Mouse (Mus musculus) left cerebral cortex, adult 2 months (tissue): ENCODE measurements around the gene Cyp39a1. TPM values are rescaled to one million over a fixed set of nuclear protein-coding genes. Genes with fewer than 3 reads are reported as not detected.

Experiments
- DNase-seq, 2 experiments: peaks; one replicate each; pipeline ENCODE4 v3.0.0; 2021 to 2022; ENCODE audit warnings: low spot score in 2 of 2, mixed read lengths in 1 of 2; ENCODE audit errors: extremely low spot score in 1 of 2
- H3K27ac ChIP-seq: fragments of 200-600 bp; 2 replicates; pipeline ENCODE4 v1.8.1; 2022
- H3K4me3 ChIP-seq: fragments of 200-600 bp; 2 replicates; pipeline ENCODE4 v1.8.1; 2022
- CTCF ChIP-seq: fragments of 200-600 bp; IDR thresholded peaks from 2 replicates; pipeline ENCODE4 v1.8.1; 2022; ENCODE audit warnings: antibody characterized with exemption, mild to moderate bottlenecking, moderate library complexity
- intact Hi-C: fragments of 180-260 bp; cut with DNase I; formaldehyde crosslinking; loops from one replicate; pipeline ENCODE4 v1.15.1; 2025
- total RNA-seq, 2 experiments: library from RNA; stranded (reverse); gene quantifications; 2 replicates each; pipeline ENCODE4 v1.2.3; 2021

Cyp39a1 gene
- total RNA-seq, 2 experiments from 2014 or later = 2.0 to 3.6 TPM

DNA sequence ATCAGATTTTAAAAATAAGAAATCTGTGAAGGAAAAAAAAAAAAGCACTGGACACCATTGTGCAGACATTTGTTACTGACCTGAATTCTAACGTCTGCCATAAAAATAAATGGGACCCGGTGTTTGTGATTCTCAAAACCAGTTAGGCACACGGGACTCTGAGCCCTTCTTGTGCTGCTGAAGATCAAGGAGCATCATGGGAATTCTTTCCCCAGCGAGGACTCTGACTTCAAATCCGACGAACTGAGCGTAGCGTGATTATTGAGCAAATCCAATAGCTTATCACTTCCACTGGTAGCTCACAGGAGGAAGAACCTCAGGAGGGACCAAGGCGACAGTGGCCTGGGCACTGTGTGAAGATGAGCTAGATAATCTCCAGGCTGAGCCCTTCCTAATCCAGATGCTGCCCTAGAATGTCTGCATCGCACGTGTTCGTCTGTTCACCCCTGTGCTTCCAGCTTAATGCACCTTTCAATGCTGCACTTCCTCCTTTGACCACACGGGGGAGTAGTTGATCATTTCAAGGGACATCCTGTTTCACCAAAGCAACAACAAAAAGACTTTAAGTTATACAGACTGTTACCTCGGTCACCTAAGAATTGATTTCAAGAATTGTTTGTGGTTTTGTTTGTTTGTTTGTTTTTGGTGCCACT is 31.9 kb downstream of the Cyp39a1 start:
- intact Hi-C loops = loop anchor here (1.0 kb wide), 2 partner anchors 170 to 431 kb away; no protein-coding TSS in a partner anchor
- H3K4me3 ChIP-seq = no peak overlapping the region
- DNase-seq = peak; percentile 70 to 85
- no peak overlapping the region for H3K27ac ChIP-seq
- peak; percentile 88 for TF ChIP-seq CTCF

DNA sequence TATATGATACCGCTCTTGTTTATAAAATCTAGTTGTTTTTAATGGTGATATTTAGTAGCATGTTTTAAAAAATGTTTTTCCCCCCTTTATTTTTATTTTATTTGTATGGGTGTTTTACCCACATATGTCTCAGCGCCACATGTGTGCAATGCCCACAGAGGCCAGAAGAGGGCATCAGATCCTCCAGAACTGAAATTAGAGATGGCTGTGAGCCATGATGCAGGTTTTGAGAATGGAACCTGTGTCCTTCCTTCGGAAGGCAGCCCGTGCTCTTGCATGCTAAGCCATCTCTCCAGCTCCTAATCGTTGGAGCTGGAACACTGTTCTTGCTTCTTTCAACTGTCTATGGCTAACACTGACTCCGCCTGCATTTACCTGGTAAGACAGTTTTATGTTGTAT is 33.8 kb downstream of the Cyp39a1 start:
- no peak overlapping the region; the same call in 1 of the 2 replicates for H3K27ac ChIP-seq
- peak; percentile 42 to 71 for DNase-seq
- 0 out of 2 replicates have a peak overlapping the region, but pooled peaks have one; percentile 2 for H3K4me3 ChIP-seq
- intact Hi-C loops = loop anchor here (2.0 to 5.0 kb wide), 2 partner anchors 100 to 336 kb away; partner anchors contain the start of gene Rcan2
- peak; percentile 84 for TF ChIP-seq CTCF

DNA sequence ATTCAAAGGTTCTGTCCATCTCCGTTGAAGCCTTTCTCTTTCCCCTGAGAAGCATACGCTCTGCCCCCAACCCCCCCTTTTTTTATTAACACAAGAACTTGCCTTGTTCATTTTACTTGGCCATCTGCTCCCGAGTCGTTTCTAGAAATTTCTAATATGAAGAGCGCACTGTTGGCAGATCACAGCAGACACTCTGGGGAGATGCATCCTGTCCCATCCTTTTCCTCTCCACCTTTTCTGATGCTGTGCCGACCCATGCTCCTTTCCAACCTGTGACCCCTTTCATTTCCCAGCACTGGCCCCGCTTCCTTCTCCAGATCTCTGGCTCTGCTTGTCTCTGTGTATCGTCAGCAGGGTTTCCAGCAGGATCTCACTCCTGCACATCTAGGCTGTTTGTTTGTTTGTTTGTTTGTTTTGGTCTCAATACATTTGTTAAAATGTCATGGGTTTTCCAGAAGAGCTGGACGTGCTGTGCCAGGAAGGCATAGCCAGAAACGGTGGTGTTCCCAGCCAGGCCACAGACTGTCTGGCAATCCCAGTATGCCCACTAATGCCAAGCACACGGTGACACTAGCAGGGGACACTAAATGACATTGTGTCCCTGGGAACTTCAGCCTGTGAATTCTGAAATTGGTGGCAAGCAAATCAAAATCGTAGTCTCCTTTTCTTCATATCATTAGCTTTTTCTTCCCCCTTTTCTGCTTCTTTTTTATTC is 37.1 kb downstream of the Cyp39a1 start:
- DNase-seq = no peak
- H3K4me3 ChIP-seq = no peak overlapping the region
- intact Hi-C loops = loop anchor here (5.0 kb wide), 1 partner anchor 333 kb away; no protein-coding TSS in a partner anchor
- TF ChIP-seq CTCF = no peak
- no peak overlapping the region for H3K27ac ChIP-seq

DNA sequence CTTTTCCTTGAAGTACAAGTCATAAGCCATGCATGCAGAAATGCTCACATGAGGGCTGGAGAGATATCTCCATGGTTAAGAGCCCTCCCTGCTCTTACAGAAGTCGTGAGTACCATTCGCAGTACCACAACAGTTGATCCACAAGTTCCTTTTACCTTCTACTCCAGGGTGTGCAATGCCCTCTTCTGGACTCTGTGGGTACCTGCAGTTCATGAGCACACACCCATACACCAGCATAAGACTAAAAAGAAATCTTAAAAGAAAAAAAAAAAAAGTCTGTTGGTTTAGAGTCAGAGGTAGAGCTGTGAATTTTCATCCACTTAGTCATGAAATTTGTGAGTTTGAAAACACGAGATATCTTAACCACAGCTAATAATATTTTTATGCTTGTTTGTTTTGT is 39.5 kb downstream of the Cyp39a1 start:
- no peak for DNase-seq
- H3K4me3 ChIP-seq = no peak overlapping the region
- no peak overlapping the region for H3K27ac ChIP-seq
- intact Hi-C loops = no loop called here
- no peak for TF ChIP-seq CTCF

DNA sequence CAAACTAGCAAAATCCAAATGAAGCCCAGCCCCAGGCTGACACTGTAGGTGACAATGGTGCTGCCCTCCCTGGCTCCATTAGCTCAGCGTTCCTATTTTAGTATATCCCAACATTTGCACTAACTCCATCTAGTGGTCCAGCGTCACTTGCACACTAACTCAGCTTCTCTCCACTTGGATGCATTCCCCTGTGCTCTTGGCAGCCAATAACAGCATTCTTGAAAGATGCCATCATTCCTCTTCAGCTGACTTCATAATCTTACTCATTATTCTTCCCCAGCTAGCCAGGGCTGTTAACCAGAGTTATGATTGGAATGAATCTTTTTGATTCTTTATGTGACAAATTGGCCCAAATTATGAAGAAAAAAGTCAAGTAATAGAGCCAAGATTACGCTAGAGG is 40.0 kb downstream of the Cyp39a1 start:
- no peak overlapping the region for H3K27ac ChIP-seq
- TF ChIP-seq CTCF = no peak; the same call in 1 of the 2 replicates
- H3K4me3 ChIP-seq = no peak overlapping the region
- intact Hi-C loops = no loop called here
- no peak for DNase-seq

DNA sequence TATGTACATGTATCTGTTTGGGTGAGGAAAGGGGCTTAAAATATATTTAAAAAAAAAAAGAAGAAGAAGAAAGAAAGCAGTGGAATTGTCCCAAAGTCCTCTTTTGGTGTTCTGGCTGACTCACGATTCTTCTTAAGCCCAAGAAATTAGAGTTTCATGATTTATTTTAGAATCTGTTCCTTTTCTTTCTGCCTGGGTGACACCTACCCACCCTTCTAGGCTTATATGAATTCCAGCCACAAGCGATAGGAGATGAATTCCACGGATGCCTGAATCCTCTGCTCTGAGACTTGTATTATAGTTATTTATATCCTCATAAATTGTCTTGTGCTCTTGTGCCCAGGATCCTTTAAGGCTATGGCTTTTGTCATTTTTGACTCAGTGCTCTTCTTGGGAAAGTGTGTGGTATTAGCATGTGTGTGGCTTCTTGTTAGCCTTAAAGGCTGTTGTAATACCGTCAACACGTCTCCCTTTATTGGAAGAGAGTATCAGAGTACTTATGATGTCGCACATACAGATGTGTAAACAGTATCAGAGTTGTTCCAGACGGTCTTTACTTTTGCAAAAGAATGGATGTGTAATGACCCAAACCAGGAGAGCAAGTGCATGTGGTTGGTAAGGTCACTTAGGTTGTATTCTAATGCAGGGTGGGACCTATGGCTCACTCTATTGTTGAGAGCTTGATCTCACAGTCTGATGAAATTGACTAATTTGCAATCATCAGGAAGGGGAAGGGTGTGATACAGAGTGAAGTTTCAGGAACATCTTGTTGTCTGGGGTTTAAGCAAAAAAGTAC is 44.5 kb downstream of the Cyp39a1 start:
- TF ChIP-seq CTCF = no peak
- intact Hi-C loops = no loop called here
- no peak overlapping the region for H3K4me3 ChIP-seq
- peak overlapping the region; percentile 24 for H3K27ac ChIP-seq
- DNase-seq = no peak

DNA sequence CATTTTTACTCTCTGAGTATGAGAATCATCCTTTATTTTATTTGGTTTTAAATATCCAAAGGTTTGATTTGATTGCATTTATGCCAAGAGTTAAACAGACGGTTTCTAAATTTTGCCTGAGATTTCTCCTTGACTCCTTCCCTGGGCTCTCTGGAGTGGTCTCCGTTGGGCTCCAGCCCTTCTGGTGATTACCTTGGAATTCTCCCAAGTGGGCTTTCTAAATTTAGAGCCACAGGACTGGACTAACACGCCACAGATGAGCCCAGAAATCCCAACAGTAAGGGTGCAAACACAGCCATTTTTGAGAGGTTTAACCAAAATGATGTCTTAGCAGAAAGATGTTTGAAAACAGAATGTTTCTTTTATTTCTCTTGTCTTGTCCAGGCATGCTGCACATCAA is 47.0 kb downstream of the Cyp39a1 start:
- intact Hi-C loops = no loop called here

DNA sequence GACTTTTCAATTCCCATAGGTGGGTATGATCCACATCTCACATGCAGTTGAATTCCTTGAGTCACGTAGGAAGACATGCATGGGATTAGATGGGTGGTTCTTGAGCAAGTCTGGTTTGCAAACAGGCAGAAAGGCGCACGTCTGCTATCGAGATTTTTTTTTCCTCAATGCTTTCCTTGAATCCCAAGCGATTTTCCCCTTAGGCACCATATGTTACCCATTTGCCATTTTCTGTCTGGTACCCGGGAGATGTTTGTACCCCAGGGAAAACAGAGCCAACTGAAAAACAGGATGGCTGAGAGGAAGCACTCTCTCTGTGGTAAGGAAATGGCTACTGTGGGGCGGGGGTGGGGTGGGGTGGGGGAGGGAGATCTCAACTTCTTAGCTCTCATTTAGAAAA is 49.4 kb downstream of the Cyp39a1 start:
- no peak overlapping the region for H3K27ac ChIP-seq
- TF ChIP-seq CTCF = no peak
- H3K4me3 ChIP-seq = no peak overlapping the region
- intact Hi-C loops = no loop called here
- no peak for DNase-seq

More for the DNA sequence above, 47.0 kb downstream of the Cyp39a1 start:
- no peak for DNase-seq
- Histone ChIP-seq H3K4me3 (no peak overlapping the region), H3K27ac (no peak overlapping the region; the same call in 1 of the 2 replicates)
- TF ChIP-seq CTCF = no peak

DNA sequence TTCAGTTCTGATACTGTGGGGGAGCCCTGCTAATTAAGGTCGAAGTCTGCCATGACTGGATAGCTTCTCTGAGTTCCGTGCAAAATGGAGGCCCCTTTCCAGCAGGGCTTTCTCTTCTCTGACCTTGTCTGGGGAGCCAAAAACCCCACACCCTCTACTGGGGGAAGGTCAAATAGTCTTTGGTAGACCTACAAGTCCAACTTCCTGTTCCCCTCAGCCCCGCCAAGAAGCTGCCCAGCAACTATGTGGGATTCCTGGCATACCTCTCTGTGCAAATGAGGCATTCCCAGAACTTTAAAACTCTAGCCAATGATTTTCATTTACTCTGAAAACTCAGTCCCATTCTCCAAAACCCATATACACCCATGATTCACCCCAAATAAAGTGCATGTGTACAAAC is 52.2 kb downstream of the Cyp39a1 start:
- H3K4me3 ChIP-seq = no peak overlapping the region
- intact Hi-C loops = no loop called here
- H3K27ac ChIP-seq = no peak overlapping the region
- no peak for DNase-seq
- no peak for TF ChIP-seq CTCF

DNA sequence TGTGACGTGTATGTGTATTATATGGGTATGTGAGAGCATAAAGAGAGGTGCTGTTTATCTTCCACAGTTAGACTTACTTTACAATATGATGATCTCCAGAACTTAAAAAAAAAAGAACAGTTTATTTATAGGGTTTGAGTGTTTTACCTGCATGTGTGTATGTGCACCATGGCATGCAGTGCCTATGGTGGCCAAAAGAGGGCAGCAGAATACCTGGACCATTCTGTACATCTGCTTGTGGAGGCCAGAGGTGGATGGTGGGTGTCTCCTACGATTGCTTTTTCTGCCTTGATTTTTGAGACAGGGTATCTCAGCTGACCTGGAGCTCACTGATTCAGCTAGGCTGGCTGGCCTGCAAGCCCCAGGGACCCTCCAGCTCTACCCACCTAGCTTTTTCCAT is 57.3 kb downstream of the Cyp39a1 start:
- TF ChIP-seq CTCF = no peak; the same call in 1 of the 2 replicates
- no peak overlapping the region for H3K4me3 ChIP-seq
- intact Hi-C loops = no loop called here
- no peak for DNase-seq
- H3K27ac ChIP-seq = no peak overlapping the region

DNA sequence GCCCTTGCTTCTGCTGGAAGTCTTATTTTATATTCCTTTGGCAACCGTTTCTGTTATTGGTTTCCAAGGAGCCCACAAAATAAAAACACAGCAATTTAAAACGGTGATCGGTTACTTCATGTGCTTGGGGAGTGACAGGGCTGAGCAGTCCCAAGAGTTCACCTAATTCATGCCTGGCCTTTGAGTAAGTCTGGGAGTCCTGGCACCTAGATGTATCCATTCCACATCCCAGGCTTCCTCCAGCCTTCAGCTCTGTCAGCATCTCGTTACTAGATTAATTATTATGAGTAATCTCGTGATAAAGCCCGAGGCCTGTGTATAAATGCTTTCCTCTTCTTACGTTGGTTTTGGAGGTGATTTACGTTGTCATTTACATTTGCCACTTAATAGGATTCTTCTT is 64.1 kb downstream of the Cyp39a1 start:
- Histone ChIP-seq H3K4me3 (no peak overlapping the region), H3K27ac (peak overlapping the region; percentile 53; the same call in 1 of the 2 replicates)
- intact Hi-C loops = no loop called here
- TF ChIP-seq CTCF = no peak
- no peak for DNase-seq

DNA sequence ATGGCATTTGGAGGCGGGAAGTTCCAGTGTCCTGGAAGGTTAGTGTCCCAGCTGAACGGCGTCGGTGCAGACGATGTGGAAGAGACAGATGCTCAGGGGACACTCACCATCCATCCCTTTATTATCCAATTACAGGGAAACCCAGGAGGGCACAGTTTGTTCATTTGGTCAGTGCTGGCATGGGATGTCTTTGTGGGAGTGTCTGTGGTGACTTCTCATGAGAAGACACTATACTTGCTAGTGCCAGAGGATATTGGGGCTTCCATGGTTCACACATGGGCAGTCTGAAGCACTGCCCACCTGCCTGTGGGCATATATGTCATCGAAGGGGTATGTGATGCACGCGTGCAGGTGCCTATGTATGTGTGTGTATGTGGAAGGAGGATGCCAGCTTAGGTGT is 64.8 kb downstream of the Cyp39a1 start:
- H3K27ac ChIP-seq = no peak overlapping the region
- TF ChIP-seq CTCF = no peak
- intact Hi-C loops = loop anchor here (2.0 kb wide), 1 partner anchor 19 kb away; no protein-coding TSS in a partner anchor
- DNase-seq = no peak
- no peak overlapping the region for H3K4me3 ChIP-seq
